Mouse (Mus musculus): ENCODE measurements around the gene Gm45062. TPM values are rescaled to one million over a fixed set of nuclear protein-coding genes. Genes with fewer than 3 reads are reported as not detected.

The Gm45062 gene
- polyA plus RNA-seq, 1 experiment, result 15.5 TPM

- DNase-seq (ENCODE audit: low read depth), result no peak
- TF ChIP-seq CTCF (IDR thresholded peaks at IDR 0.05; ENCODE audit: borderline replicate concordance, extremely low read depth, insufficient read depth, insufficient read length), result no peak
- TF ChIP-seq POLR2A (IDR thresholded peaks at IDR 0.05; ENCODE audit: borderline replicate concordance, extremely low read depth, insufficient read depth, insufficient read length, poor library complexity, severe bottlenecking), result no peak
Measured at GRCm38 (mm10) chr6:8638899-8639298, 379.6 kb downstream of the Gm45062 start.

- TF ChIP-seq POLR2A (IDR thresholded peaks at IDR 0.05; ENCODE audit: borderline replicate concordance, extremely low read depth, insufficient read depth, insufficient read length, poor library complexity, severe bottlenecking) (no peak), CTCF (IDR thresholded peaks at IDR 0.05; ENCODE audit: borderline replicate concordance, extremely low read depth, insufficient read depth, insufficient read length) (no peak)
Measured at GRCm38 (mm10) chr6:8639526-8639925, 380.3 kb downstream of the Gm45062 start.

GRCm38 (mm10) chr6:8640863-8641262, 381.6 kb downstream of the Gm45062 start:
- no peak for DNase-seq (ENCODE audit: low read depth)

More at GRCm38 (mm10) chr6:8639526-8639925, 380.3 kb downstream of the Gm45062 start:
- no peak for DNase-seq (ENCODE audit: low read depth)

GRCm38 (mm10) chr6:8644703-8645102, 385.5 kb downstream of the Gm45062 start:
- DNase-seq (ENCODE audit: low read depth), result no peak

More at GRCm38 (mm10) chr6:8640863-8641262, 381.6 kb downstream of the Gm45062 start:
- TF ChIP-seq POLR2A (IDR thresholded peaks at IDR 0.05; ENCODE audit: borderline replicate concordance, extremely low read depth, insufficient read depth, insufficient read length, poor library complexity, severe bottlenecking) (no peak), CTCF (IDR thresholded peaks at IDR 0.05; ENCODE audit: borderline replicate concordance, extremely low read depth, insufficient read depth, insufficient read length) (no peak)

GRCm38 (mm10) chr6:8645708-8646107, 386.5 kb downstream of the Gm45062 start:
- peak; percentile 36 for DNase-seq (ENCODE audit: low read depth)
- no peak for TF ChIP-seq CTCF (IDR thresholded peaks at IDR 0.05; ENCODE audit: borderline replicate concordance, extremely low read depth, insufficient read depth, insufficient read length)
- TF ChIP-seq POLR2A (IDR thresholded peaks at IDR 0.05; ENCODE audit: borderline replicate concordance, extremely low read depth, insufficient read depth, insufficient read length, poor library complexity, severe bottlenecking), result no peak

More at GRCm38 (mm10) chr6:8644703-8645102, 385.5 kb downstream of the Gm45062 start:
- no peak for TF ChIP-seq POLR2A (IDR thresholded peaks at IDR 0.05; ENCODE audit: borderline replicate concordance, extremely low read depth, insufficient read depth, insufficient read length, poor library complexity, severe bottlenecking)
- no peak for TF ChIP-seq CTCF (IDR thresholded peaks at IDR 0.05; ENCODE audit: borderline replicate concordance, extremely low read depth, insufficient read depth, insufficient read length)

Other genes with a start within 250 kb of the Gm45062 start
- 0.34 and 0.78 TPM in 2 replicates for gene Col28a1, start 66.8 kb upstream of the Gm45062 start, polyA plus RNA-seq (2012; rRNA removed)
- 10.2 and 14.2 TPM in 2 replicates for gene Mios, start 50.2 kb upstream of the Gm45062 start, polyA plus RNA-seq (2012; rRNA removed)
- gene Rpa3, start 277 bp upstream of the Gm45062 start, polyA plus RNA-seq (2012; rRNA removed), result 36.1 and 48.9 TPM in 2 replicates
- gene Umad1, start 162 bp upstream of the Gm45062 start, polyA plus RNA-seq (2012; rRNA removed), result 27.3 and 28.0 TPM in 2 replicates

All from brain, embryonic 14.5 days (tissue).